Mouse (Mus musculus): ENCODE data around the gene Cd4. TPM values are rescaled to one million over a fixed set of nuclear protein-coding genes. Genes with fewer than 3 reads are reported as not detected.

Gene Cd4
- total and polyA plus RNA-seq, 2 experiments: 0.46 to 0.83 TPM

GRCm38 (mm10) chr6:124907767-124908166 lies 19.7 kb upstream of the Cd4 start:
- peaks cover 12% of the 10 kb centered on the region for H3K4me1 ChIP-seq (ENCODE audit: control insufficient read depth, insufficient read depth, low read length)
- no peaks in the 10 kb centered on the region for H3K27me3 ChIP-seq (ENCODE audit: control insufficient read depth, insufficient read depth, low read length)
- no peak overlapping the region for H3K9ac ChIP-seq (ENCODE audit: low read depth, low read length)
- H3K4me3 ChIP-seq (ENCODE audit: insufficient read depth, low read depth, low read length): no peak overlapping the region
- H3K79me2 ChIP-seq (ENCODE audit: control insufficient read depth, insufficient read depth, low read length): no peaks in the 10 kb centered on the region
- WGBS: 23% methylated on average over 1 of the region's 1 CpGs
- H3K36me3 ChIP-seq (ENCODE audit: control insufficient read depth, insufficient read depth, low read length): no peaks in the 10 kb centered on the region
- H3K27ac ChIP-seq (replicated peaks; ENCODE audit: insufficient read depth, low read depth, low read length): no peak overlapping the region
- DNase-seq (ENCODE audit: extremely low read depth, low read depth, low spot score): no peak
- TF ChIP-seq CTCF (IDR thresholded peaks at IDR 0.05; ENCODE audit: low read depth, low read length): no peak
- TF ChIP-seq POLR2A (IDR thresholded peaks at IDR 0.05; ENCODE audit: extremely low read depth, insufficient read depth, low read length): no peak

GRCm38 (mm10) chr6:124904991-124905860 lies 17.2 kb upstream of the Cd4 start:
- no peaks in the 10 kb centered on the region for H3K36me3 ChIP-seq (ENCODE audit: control insufficient read depth, insufficient read depth, low read length)
- peak overlapping the region; percentile 80 for H3K9ac ChIP-seq (ENCODE audit: low read depth, low read length)
- H3K4me3 ChIP-seq (ENCODE audit: insufficient read depth, low read depth, low read length): no peak overlapping the region
- peak overlapping the region; percentile 94 for H3K27ac ChIP-seq (replicated peaks; ENCODE audit: insufficient read depth, low read depth, low read length)
- no peaks in the 10 kb centered on the region for H3K27me3 ChIP-seq (ENCODE audit: control insufficient read depth, insufficient read depth, low read length)
- 45% methylated on average over 14 of the region's 16 CpGs for WGBS
- TF ChIP-seq CTCF (IDR thresholded peaks at IDR 0.05; ENCODE audit: low read depth, low read length) (no peak), POLR2A (IDR thresholded peaks at IDR 0.05; ENCODE audit: extremely low read depth, insufficient read depth, low read length) (no peak)
- H3K79me2 ChIP-seq (ENCODE audit: control insufficient read depth, insufficient read depth, low read length): no peaks in the 10 kb centered on the region
- DNase-seq (ENCODE audit: extremely low read depth, low read depth, low spot score): peak; percentile 74
- H3K4me1 ChIP-seq (ENCODE audit: control insufficient read depth, insufficient read depth, low read length): peaks cover 12% of the 10 kb centered on the region

- Histone ChIP-seq H3K9ac (ENCODE audit: low read depth, low read length) (peak overlapping the region; percentile 80), H3K36me3 (ENCODE audit: control insufficient read depth, insufficient read depth, low read length) (no peaks in the 10 kb centered on the region), H3K4me3 (ENCODE audit: insufficient read depth, low read depth, low read length) (peak overlapping the region; percentile 58), H3K4me1 (ENCODE audit: control insufficient read depth, insufficient read depth, low read length) (peaks cover 12% of the 10 kb centered on the region), H3K79me2 (ENCODE audit: control insufficient read depth, insufficient read depth, low read length) (no peaks in the 10 kb centered on the region), H3K27ac (replicated peaks; ENCODE audit: insufficient read depth, low read depth, low read length) (peak overlapping the region; percentile 98), H3K27me3 (ENCODE audit: control insufficient read depth, insufficient read depth, low read length) (no peaks in the 10 kb centered on the region)
- peak; percentile 83 for DNase-seq (ENCODE audit: extremely low read depth, low read depth, low spot score)
- TF ChIP-seq CTCF (IDR thresholded peaks at IDR 0.05; ENCODE audit: low read depth, low read length) (peak; percentile 58), POLR2A (IDR thresholded peaks at IDR 0.05; ENCODE audit: extremely low read depth, insufficient read depth, low read length) (peak; percentile 64; the same call in 1 of the 2 replicates)
- WGBS: 19% methylated on average over 24 of the region's 24 CpGs
Measured at GRCm38 (mm10) chr6:124904161-124904981, 16.4 kb upstream of the Cd4 start.

- H3K27ac ChIP-seq (replicated peaks; ENCODE audit: insufficient read depth, low read depth, low read length): peak overlapping the region; percentile 98
- no peaks in the 10 kb centered on the region for H3K79me2 ChIP-seq (ENCODE audit: control insufficient read depth, insufficient read depth, low read length)
- TF ChIP-seq POLR2A (IDR thresholded peaks at IDR 0.05; ENCODE audit: extremely low read depth, insufficient read depth, low read length) (0 out of 2 replicates have a peak, but pooled peaks have one; percentile 24), CTCF (IDR thresholded peaks at IDR 0.05; ENCODE audit: low read depth, low read length) (peak; percentile 99)
- no peaks in the 10 kb centered on the region for H3K27me3 ChIP-seq (ENCODE audit: control insufficient read depth, insufficient read depth, low read length)
- under 1% methylated on average over 23 of the region's 23 CpGs for WGBS
- H3K9ac ChIP-seq (ENCODE audit: low read depth, low read length): peak overlapping the region; percentile 73
- peak; percentile 85 for DNase-seq (ENCODE audit: extremely low read depth, low read depth, low spot score)
- peak overlapping the region; percentile 55 for H3K4me3 ChIP-seq (ENCODE audit: insufficient read depth, low read depth, low read length)
- H3K36me3 ChIP-seq (ENCODE audit: control insufficient read depth, insufficient read depth, low read length): no peaks in the 10 kb centered on the region
- H3K4me1 ChIP-seq (ENCODE audit: control insufficient read depth, insufficient read depth, low read length): peaks cover 12% of the 10 kb centered on the region
Measured at GRCm38 (mm10) chr6:124903580-124904151, 15.6 kb upstream of the Cd4 start.

- no peak overlapping the region for H3K9ac ChIP-seq (ENCODE audit: low read depth, low read length)
- H3K4me3 ChIP-seq (ENCODE audit: insufficient read depth, low read depth, low read length): no peak overlapping the region
- TF ChIP-seq CTCF (IDR thresholded peaks at IDR 0.05; ENCODE audit: low read depth, low read length): no peak
- peaks cover 12% of the 10 kb centered on the region for H3K4me1 ChIP-seq (ENCODE audit: control insufficient read depth, insufficient read depth, low read length)
- DNase-seq (ENCODE audit: extremely low read depth, low read depth, low spot score): no peak
- no peaks in the 10 kb centered on the region for H3K36me3 ChIP-seq (ENCODE audit: control insufficient read depth, insufficient read depth, low read length)
- no peaks in the 10 kb centered on the region for H3K79me2 ChIP-seq (ENCODE audit: control insufficient read depth, insufficient read depth, low read length)
- no peak overlapping the region for H3K27ac ChIP-seq (replicated peaks; ENCODE audit: insufficient read depth, low read depth, low read length)
- no peaks in the 10 kb centered on the region for H3K27me3 ChIP-seq (ENCODE audit: control insufficient read depth, insufficient read depth, low read length)
Measured at GRCm38 (mm10) chr6:124901851-124902250, 13.8 kb upstream of the Cd4 start.
